Mouse (Mus musculus) myocyte (in vitro differentiated cells): ENCODE data around the gene Chrnd. TPM values are rescaled to one million over a fixed set of nuclear protein-coding genes. Genes with fewer than 3 reads are reported as not detected.

Experiments used
- H3K27me3 ChIP-seq: one replicate; pipeline ENCODE4 v1.6.1; 2011; ENCODE audit not compliant: control insufficient read depth, insufficient read depth, insufficient read length
- H3K36me3 ChIP-seq: one replicate; pipeline ENCODE4 v1.6.1; 2011; ENCODE audit not compliant: control insufficient read depth, insufficient read depth
- H3K4me2 ChIP-seq: one replicate; pipeline ENCODE4 v1.6.1; 2011; ENCODE audit warnings: low read depth, control low read depth
- H3K4me3 ChIP-seq: one replicate; pipeline ENCODE4 v1.5.1; 2011; ENCODE audit warnings: mild to moderate bottlenecking, control low read depth, moderate library complexity
- H3K79me2 ChIP-seq: one replicate; pipeline ENCODE4 v1.6.1; 2011; ENCODE audit not compliant: control insufficient read depth, insufficient read depth
- H3ac ChIP-seq: one replicate; pipeline ENCODE4 v1.6.1; 2011; ENCODE audit not compliant: control insufficient read depth, insufficient read length
- CEBPB ChIP-seq: IDR thresholded peaks from 2 replicates; pipeline ENCODE4 v1.6.1; 2011; ENCODE audit warnings: mild to moderate bottlenecking, moderate library complexity; ENCODE audit not compliant: poor library complexity, insufficient read depth, severe bottlenecking
- E2F4 ChIP-seq: IDR thresholded peaks from one replicate; pipeline ENCODE4 v1.6.1; 2011; ENCODE audit warnings: mild to moderate bottlenecking, control low read depth, moderate library complexity; ENCODE audit not compliant: insufficient read depth
- MAX ChIP-seq: IDR thresholded peaks from one replicate; pipeline ENCODE4 v1.6.1; 2011; ENCODE audit warnings: low read depth, mild to moderate bottlenecking, control low read depth
- MYOD1 ChIP-seq, 3 experiments: IDR thresholded peaks; one replicate each; pipeline ENCODE4 v1.6.1; 2011; ENCODE audit warnings: control low read depth in 2 of 3, low read depth in 2 of 3, mild to moderate bottlenecking in 2 of 3, moderate library complexity in 1 of 3; ENCODE audit not compliant: insufficient read length in 2 of 3, control insufficient read depth in 1 of 3
- MYOG ChIP-seq, 3 experiments: IDR thresholded peaks; one replicate each; pipeline ENCODE4 v1.6.1; 2011; ENCODE audit warnings: control low read depth in 2 of 3, low read depth in 2 of 3, mild to moderate bottlenecking in 2 of 3; ENCODE audit not compliant: insufficient read length in 2 of 3, control insufficient read depth in 1 of 3, insufficient read depth in 1 of 3
- POLR2A ChIP-seq: IDR thresholded peaks from one replicate; pipeline ENCODE4 v1.6.1; 2011; ENCODE audit warnings: low read depth, mild to moderate bottlenecking, control low read depth, moderate library complexity; ENCODE audit not compliant: insufficient read length
- POLR2AphosphoS2 ChIP-seq: IDR thresholded peaks from one replicate; pipeline ENCODE4 v1.6.1; 2011; ENCODE audit warnings: low read depth, control low read depth; ENCODE audit not compliant: insufficient read length
- REST ChIP-seq: IDR thresholded peaks from one replicate; pipeline ENCODE4 v1.6.1; 2011; ENCODE audit warnings: mild to moderate bottlenecking, control low read depth, moderate library complexity; ENCODE audit not compliant: insufficient read depth, insufficient read length
- SRF ChIP-seq: IDR thresholded peaks from one replicate; pipeline ENCODE4 v1.6.1; 2011; ENCODE audit warnings: low read depth; ENCODE audit not compliant: control insufficient read depth, insufficient read length
- TCF12 ChIP-seq: IDR thresholded peaks from one replicate; pipeline ENCODE4 v1.6.1; 2011; ENCODE audit warnings: mild to moderate bottlenecking, control low read depth; ENCODE audit not compliant: poor library complexity, insufficient read depth, severe bottlenecking
- TCF3 ChIP-seq: IDR thresholded peaks from one replicate; pipeline ENCODE4 v1.6.1; 2011; ENCODE audit warnings: low read depth, control low read depth; ENCODE audit not compliant: insufficient read length
- USF1 ChIP-seq: IDR thresholded peaks from one replicate; pipeline ENCODE4 v1.6.1; 2011; ENCODE audit warnings: low read depth, mild to moderate bottlenecking, control low read depth, moderate library complexity
- polyA plus RNA-seq: library from polyadenylated mRNA; unstranded; fragments of >200 nt; fragmentation: generic; extraction: Trizol; gene quantifications from one replicate; pipeline ENCODE4 v1.2.1, GENCODE M21; 2012; ENCODE audit warnings: missing spikeins

Chrnd gene
- polyA plus RNA-seq, 1 experiment: 208 TPM

GRCm38 (mm10) chr1:87171312-87171711, 19.1 kb upstream of the Chrnd start:
- Histone ChIP-seq H3ac (no peak overlapping the region), H3K4me2 (no peak overlapping the region), H3K27me3 (peaks cover 13% of the 10 kb centered on the region), H3K36me3 (no peaks in the 10 kb centered on the region), H3K79me2 (no peaks in the 10 kb centered on the region), H3K4me3 (no peak overlapping the region)
- TF ChIP-seq MYOG (IDR thresholded peaks at IDR 0.05; ENCODE audit: control insufficient read depth in 1 of 3, insufficient read depth in 1 of 3, insufficient read length in 2 of 3, low read depth in 2 of 3) (no peak), POLR2AphosphoS2 (no peak)

DNA sequence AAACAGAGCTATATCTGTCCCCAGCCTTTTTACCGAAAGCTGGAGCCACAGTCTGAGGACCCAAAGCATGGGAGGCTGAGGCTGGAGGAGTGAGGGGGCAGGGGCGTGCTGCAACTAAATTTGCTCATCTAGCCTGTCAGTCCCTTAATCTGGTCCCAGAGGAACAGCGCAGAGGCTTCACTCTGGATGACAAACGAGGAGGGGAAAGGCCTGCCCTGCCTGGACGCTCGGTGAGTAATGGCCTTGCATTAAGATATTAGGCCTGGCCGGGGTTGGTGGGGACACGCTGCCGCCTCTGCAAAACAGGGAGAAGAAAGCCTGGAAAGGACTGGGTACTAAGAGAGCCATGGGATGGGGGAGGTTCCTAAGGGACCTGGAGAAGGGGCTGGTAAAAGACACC, 18.1 kb upstream of the Chrnd start:
- Histone ChIP-seq H3K36me3 (no peaks in the 10 kb centered on the region), H3K4me2 (no peak overlapping the region), H3K4me3 (no peak overlapping the region), H3ac (no peak overlapping the region), H3K79me2 (no peaks in the 10 kb centered on the region), H3K27me3 (peaks cover 6% of the 10 kb centered on the region)
- TF ChIP-seq USF1 (no peak), CEBPB (no peak), MYOG (IDR thresholded peaks at IDR 0.05; ENCODE audit: control insufficient read depth in 1 of 3, insufficient read depth in 1 of 3, insufficient read length in 2 of 3, low read depth in 2 of 3) (no peak), MYOD1 (IDR thresholded peaks at IDR 0.05; ENCODE audit: control insufficient read depth in 1 of 3, insufficient read length in 2 of 3, low read depth in 2 of 3) (no peak), MAX (no peak), POLR2A (no peak), REST (no peak), TCF12 (no peak), SRF (no peak), POLR2AphosphoS2 (no peak), TCF3 (no peak), E2F4 (no peak)

DNA sequence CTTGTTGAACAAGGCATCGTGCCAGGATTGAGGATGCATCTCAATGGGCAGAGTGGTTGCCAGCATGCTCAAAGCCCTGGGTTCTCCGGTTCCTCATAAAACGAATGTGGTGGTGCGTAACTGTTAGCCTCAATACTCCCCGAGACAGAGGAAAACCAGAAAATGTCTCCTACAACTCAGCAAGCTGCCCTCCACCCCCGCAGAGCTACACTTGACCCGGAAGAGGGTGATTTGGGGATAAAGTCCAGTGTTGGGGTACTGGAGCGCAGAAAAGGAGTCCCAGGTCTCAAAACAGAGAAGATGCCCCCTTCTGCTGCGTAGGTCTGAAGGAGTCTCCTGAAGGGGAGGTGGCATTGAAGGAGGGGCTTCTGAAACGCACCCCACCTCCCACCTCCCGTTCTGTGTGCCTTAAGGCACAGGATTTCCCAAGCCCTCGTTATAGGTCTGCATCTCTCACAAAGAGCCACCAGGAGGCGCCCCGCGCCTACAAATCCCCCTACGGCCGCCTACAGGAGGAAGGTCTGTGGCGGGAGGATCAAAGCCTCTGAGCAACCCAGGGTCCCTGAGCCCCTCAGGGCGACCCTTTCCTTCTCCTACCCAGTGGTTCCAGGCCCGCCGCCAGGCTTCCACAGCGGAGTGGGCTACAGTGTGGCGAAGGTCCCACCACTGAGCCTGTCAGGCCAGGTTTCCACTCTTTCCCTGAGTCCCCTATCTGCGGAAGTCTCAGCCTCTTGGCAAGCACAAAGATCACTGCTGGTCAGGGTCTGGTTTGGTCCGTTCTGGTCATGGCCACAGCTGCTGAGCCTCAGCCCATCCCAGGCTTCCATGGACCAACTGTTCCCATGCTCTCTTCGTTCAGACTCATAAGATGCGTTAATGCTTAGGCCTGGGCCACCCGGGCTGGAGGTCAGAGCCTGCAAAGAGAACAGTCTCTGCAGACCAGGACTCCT, 16.1 kb upstream of the Chrnd start:
- H3ac ChIP-seq: no peak overlapping the region
- H3K79me2 ChIP-seq: no peaks in the 10 kb centered on the region
- TF ChIP-seq E2F4 (peak; percentile 18), CEBPB (no peak), MYOG (IDR thresholded peaks at IDR 0.05; ENCODE audit: control insufficient read depth in 1 of 3, insufficient read depth in 1 of 3, insufficient read length in 2 of 3, low read depth in 2 of 3) (peak in 1 of 3 experiments; percentile 4)
- no peaks in the 10 kb centered on the region for H3K36me3 ChIP-seq
- no peak overlapping the region for H3K4me3 ChIP-seq
- H3K4me2 ChIP-seq: no peak overlapping the region
- H3K27me3 ChIP-seq: no peaks in the 10 kb centered on the region

- Histone ChIP-seq H3K36me3 (no peaks in the 10 kb centered on the region), H3K4me3 (no peak overlapping the region), H3K27me3 (no peaks in the 10 kb centered on the region), H3K4me2 (peak overlapping the region; percentile 59), H3ac (no peak overlapping the region), H3K79me2 (no peaks in the 10 kb centered on the region)
- TF ChIP-seq MYOG (IDR thresholded peaks at IDR 0.05; ENCODE audit: control insufficient read depth in 1 of 3, insufficient read depth in 1 of 3, insufficient read length in 2 of 3, low read depth in 2 of 3) (peak in 1 of 3 experiments; percentile 41), SRF (no peak), POLR2AphosphoS2 (no peak), POLR2A (peak; percentile 18), MYOD1 (IDR thresholded peaks at IDR 0.05; ENCODE audit: control insufficient read depth in 1 of 3, insufficient read length in 2 of 3, low read depth in 2 of 3) (peak in 1 of 3 experiments; percentile 51)
Measured at GRCm38 (mm10) chr1:87175852-87176292, 14.5 kb upstream of the Chrnd start.

DNA sequence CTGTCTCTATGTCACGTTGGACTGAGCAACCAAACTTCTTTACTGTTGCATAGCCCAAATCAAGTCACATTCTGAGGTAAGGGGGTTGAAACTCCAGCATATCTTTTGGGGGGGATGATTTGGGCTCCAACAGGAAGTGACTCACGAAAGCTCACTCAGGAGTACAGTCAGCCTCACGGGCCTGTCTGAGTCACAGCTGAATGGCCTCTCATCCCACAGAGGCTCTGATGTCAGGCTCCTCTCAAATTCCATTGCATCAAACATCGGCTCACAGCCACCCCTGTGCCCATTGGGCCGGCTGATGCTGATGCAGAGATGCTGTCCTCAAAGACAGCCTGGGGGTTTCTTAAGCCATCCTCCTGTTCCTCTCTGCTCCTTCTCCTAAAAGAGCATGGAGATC, 9.5 kb upstream of the Chrnd start:
- no peak overlapping the region for H3K4me3 ChIP-seq
- TF ChIP-seq TCF3: no peak
- TF ChIP-seq MYOD1 (IDR thresholded peaks at IDR 0.05; ENCODE audit: control insufficient read depth in 1 of 3, insufficient read length in 2 of 3, low read depth in 2 of 3): peak in 1 of 3 experiments; percentile 40
- no peak for TF ChIP-seq SRF
- no peak for TF ChIP-seq REST
- no peak for TF ChIP-seq MAX
- TF ChIP-seq E2F4: no peak
- TF ChIP-seq USF1: no peak
- peak; percentile 11 for TF ChIP-seq POLR2A
- TF ChIP-seq POLR2AphosphoS2: no peak
- no peak for TF ChIP-seq TCF12
- no peak for TF ChIP-seq MYOG (IDR thresholded peaks at IDR 0.05; ENCODE audit: control insufficient read depth in 1 of 3, insufficient read depth in 1 of 3, insufficient read length in 2 of 3, low read depth in 2 of 3)
- TF ChIP-seq CEBPB: peak; percentile 85
- peak overlapping the region; percentile 59 for H3K4me2 ChIP-seq
- H3K79me2 ChIP-seq: no peaks in the 10 kb centered on the region
- H3ac ChIP-seq: no peak overlapping the region
- H3K36me3 ChIP-seq: no peaks in the 10 kb centered on the region
- H3K27me3 ChIP-seq: no peaks in the 10 kb centered on the region
